Mouse (Mus musculus) CH12.LX (cell line): ENCODE data around the gene Scel.

ENCODE experiments used
- BHLHE40 ChIP-seq: IDR thresholded peaks from 2 replicates; pipeline ENCODE4 v1.6.1; 2011; ENCODE audit warnings: mild to moderate bottlenecking, low read depth, low read length, improper control_type of control experiment
- CHD2 ChIP-seq: IDR thresholded peaks from 2 replicates; pipeline ENCODE4 v1.6.1; 2011; ENCODE audit warnings: low read length, improper control_type of control experiment
- POLR2A ChIP-seq: IDR thresholded peaks from 2 replicates; pipeline ENCODE4 v1.6.1; 2011; ENCODE audit warnings: low read depth, mild to moderate bottlenecking, improper control_type of control experiment, low read length

- no peak for TF ChIP-seq BHLHE40
- no peak for TF ChIP-seq CHD2
- no peak for TF ChIP-seq POLR2A
Observed at GRCm38 (mm10) chr14:103652524-103652923, 139.4 kb downstream of the Scel start.
